Mouse (Mus musculus): Measurements from ENCODE around the gene Gclm.
"Not testable (repeated sequence)": the region's sequence is repeated elsewhere in the genome, so short reads cannot be mapped to it uniquely, and the experiment has no call there.

Gene Gclm

DNA sequence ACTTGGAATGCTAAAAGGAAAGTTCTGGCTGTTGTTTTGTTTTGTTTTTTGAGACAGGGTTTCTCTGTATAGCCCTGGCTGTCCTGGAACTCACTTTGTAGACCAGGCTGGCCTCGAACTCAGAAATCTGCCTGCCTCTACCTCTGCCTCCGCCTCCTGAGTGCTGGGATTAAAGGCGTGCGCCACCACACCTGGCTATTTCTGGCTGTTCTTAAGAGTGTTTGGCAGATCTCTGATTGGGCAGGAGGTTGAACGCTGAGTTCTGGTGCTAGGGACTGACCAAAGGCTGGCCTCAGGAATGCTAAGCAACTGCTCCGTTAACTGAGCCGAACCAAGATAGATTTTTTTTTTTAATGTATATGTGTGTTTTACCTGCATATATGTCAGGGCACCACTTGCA is 8.7 kb downstream of the Gclm start:
- not testable (repeated sequence) for H3K36me3 ChIP-seq (ENCODE audit: control insufficient read depth, insufficient read depth, low read length, poor library complexity, severe bottlenecking); DNase-seq (ENCODE audit: low read depth, low spot score); H3K27me3 ChIP-seq (ENCODE audit: control insufficient read depth, insufficient read depth, low read length, poor library complexity, severe bottlenecking)

DNA sequence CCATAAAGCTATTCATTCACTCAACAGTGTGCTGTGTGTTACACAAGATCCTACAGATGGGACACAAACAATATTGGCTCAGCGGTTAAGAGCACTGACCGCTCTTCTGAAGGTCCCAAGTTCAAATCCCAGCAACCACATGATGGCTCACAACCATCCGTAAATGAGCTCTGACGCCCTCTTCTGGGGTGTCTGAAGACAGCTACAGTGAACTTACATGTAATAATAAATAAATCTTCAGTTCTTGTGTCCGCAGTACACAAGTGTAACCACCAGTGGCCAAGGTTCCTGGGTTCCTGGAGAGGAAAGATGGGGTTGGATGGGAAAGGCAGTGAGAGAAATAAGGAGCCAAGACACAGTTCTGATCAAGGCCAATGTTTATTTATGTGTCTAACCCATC is 24.6 kb downstream of the Gclm start:
- Histone ChIP-seq H3K27me3 (ENCODE audit: control insufficient read depth, insufficient read depth, low read length, poor library complexity, severe bottlenecking) (no peaks in the 10 kb centered on the region), H3K36me3 (ENCODE audit: control insufficient read depth, insufficient read depth, low read length, poor library complexity, severe bottlenecking) (no peaks in the 10 kb centered on the region)
- DNase-seq (ENCODE audit: low read depth, low spot score) = peak; percentile 27

DNA sequence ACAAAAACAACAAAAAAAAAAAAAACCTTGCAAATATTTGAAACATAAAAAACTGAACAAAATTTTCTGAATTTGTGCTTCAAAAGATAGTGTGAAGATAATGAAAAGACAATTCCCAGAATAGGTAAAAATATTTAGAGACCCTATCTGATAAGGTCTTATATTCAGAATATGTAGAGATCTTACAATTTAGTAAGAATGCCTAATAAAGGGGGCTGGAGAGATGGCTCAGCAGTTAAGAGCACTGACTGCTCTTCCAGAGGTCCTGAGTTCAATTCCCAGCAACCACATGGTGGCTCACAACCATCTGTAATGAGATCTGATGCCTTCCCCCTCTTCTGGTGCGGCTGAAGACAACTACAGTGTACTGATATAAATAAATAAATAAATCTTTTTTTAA is 27.2 kb downstream of the Gclm start:
- H3K36me3 ChIP-seq (ENCODE audit: control insufficient read depth, insufficient read depth, low read length, poor library complexity, severe bottlenecking); DNase-seq (ENCODE audit: low read depth, low spot score); H3K27me3 ChIP-seq (ENCODE audit: control insufficient read depth, insufficient read depth, low read length, poor library complexity, severe bottlenecking): not testable (repeated sequence)

DNA sequence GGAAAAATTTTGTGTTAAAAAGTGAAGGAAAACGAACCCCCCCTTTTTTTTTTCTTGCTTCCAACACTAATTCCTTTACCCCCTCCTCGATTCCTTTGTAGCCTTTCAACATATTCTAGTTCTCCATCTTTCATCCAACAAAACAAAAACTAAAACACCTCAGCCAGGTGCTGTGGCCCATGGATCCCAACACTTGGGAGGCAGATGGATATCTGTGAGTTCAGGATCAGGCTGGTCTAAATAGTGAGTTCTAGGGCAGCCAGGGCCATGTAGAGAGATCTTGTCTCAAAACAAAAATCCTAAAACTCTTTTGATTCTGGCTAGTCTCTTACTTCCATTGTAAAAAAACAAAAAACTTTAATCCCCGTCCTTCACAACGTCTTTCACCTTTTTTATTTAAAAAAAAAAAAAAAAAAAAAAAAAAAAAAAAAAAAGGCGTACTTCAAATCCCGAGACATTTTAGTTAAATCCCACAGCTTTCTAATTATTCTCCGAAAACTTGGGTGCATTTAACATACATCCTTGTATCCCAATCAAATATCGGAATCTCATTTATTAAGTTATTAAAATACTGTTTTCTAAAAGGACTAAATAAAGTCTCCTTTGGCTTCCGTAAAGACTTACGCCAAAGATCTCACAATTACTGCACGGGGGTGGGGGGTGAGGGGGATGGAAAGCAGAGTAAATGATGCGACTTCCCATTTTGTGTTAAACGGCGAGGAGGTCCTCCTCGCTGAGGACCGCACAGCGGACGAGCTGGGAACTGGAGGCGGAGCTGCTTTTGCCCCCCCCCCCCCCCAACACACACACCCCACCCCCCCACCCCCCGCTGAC is 28.3 kb downstream of the Gclm start:
- Histone ChIP-seq H3K36me3 (ENCODE audit: control insufficient read depth, insufficient read depth, low read length, poor library complexity, severe bottlenecking) (peaks cover 5% of the 10 kb centered on the region; the same call in 1 of the 2 replicates), H3K27me3 (ENCODE audit: control insufficient read depth, insufficient read depth, low read length, poor library complexity, severe bottlenecking) (no peaks in the 10 kb centered on the region)
- DNase-seq (ENCODE audit: low read depth, low spot score) = no peak

DNA sequence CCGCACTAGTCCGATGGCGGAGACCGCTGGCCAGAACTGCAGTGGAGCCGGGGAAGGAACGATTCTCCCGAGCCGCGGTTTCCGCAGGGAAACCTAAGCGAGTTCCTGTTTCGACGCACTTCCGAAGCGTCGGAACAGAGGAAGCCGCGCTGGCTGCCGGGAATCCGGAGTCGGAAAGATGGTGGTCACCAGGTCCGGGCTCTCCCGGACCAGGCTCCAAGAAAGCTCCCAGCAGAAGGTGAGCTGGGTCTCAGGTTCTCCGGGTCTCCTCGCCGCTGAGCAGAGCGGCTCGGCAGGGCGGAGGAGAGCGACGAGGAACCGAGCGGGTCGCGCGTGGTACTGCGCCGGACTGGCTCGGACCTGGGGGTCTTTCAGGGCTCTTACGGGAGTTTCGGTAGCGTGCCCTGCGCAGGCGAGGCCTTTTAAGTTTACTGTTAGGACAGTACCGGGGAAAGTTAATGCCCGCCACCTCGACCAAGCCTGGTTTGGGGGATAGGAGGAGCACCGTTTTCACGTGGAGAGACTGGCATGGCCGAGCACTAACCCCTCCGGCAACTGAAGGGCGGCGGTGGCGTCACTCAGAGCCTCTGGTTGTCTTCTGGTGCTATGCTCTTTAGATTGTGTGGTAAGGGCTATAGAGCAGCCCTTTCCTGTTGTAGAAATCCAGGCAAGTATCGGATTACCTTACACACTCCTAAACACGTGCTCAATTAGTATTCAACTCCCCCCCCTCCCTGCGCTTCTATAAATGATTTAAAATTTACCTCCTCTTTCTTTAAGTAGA is 29.1 kb downstream of the Gclm start, which contains the start of gene Dnttip2:
Dnttip2 (plus strand) TSS at position 148 of the 784 bp plus-strand sequence.
- no peaks in the 10 kb centered on the region for H3K27me3 ChIP-seq (ENCODE audit: control insufficient read depth, insufficient read depth, low read length, poor library complexity, severe bottlenecking)
- DNase-seq (ENCODE audit: low read depth, low spot score) = peak; percentile 93

DNA sequence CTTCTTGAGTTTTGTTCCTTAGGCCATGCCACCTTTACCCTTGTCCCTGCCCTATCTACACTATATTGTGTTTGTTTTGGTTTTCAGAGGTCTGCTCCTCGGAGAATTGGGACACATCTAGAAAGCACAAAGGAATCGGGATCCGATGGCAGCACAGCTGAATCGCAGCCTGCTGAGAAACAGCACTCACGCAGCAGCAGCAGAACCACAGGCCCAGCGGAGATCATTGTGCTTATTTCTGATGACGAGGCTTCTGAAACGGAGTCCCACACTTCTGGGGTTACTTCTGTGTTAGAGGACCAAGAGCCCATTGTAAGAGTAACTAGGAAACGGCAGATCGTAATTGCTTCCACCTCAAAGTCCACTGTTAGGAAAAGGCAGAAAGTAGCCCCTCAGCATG is 29.8 kb downstream of the Gclm start:
- H3K36me3 ChIP-seq (ENCODE audit: control insufficient read depth, insufficient read depth, low read length, poor library complexity, severe bottlenecking) = peaks cover 10% of the 10 kb centered on the region
- H3K27me3 ChIP-seq (ENCODE audit: control insufficient read depth, insufficient read depth, low read length, poor library complexity, severe bottlenecking) = no peaks in the 10 kb centered on the region
- no peak for DNase-seq (ENCODE audit: low read depth, low spot score)

More for the DNA sequence above, 29.1 kb downstream of the Gclm start, which contains the start of gene Dnttip2:
- H3K36me3 ChIP-seq (ENCODE audit: control insufficient read depth, insufficient read depth, low read length, poor library complexity, severe bottlenecking) = peaks cover 8% of the 10 kb centered on the region; the same call in 1 of the 2 replicates

DNA sequence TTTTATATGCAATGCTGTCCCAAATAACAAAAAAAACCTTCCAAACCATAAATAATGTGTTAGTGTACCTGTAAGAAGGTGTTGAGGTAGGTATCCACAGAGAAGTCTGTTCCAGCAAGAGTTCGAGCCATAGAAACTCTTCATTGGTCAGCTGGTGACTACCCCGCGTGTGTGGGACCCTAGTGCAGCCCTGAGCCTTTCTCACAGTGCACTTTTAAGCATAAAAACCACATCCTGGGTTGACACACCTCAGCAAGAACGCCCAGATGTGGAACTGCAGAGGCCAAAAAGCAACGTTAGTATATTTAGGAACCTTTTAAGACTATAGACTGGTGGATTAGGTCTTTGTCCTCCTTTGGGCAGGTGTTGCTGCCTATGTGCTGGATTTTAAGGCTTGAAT is 41.8 kb downstream of the Gclm start:
- Histone ChIP-seq H3K36me3 (ENCODE audit: control insufficient read depth, insufficient read depth, low read length, poor library complexity, severe bottlenecking) (peaks cover 3% of the 10 kb centered on the region; the same call in 1 of the 2 replicates), H3K27me3 (ENCODE audit: control insufficient read depth, insufficient read depth, low read length, poor library complexity, severe bottlenecking) (no peaks in the 10 kb centered on the region; the same call in 1 of the 2 replicates)
- peak; percentile 33 for DNase-seq (ENCODE audit: low read depth, low spot score)

DNA sequence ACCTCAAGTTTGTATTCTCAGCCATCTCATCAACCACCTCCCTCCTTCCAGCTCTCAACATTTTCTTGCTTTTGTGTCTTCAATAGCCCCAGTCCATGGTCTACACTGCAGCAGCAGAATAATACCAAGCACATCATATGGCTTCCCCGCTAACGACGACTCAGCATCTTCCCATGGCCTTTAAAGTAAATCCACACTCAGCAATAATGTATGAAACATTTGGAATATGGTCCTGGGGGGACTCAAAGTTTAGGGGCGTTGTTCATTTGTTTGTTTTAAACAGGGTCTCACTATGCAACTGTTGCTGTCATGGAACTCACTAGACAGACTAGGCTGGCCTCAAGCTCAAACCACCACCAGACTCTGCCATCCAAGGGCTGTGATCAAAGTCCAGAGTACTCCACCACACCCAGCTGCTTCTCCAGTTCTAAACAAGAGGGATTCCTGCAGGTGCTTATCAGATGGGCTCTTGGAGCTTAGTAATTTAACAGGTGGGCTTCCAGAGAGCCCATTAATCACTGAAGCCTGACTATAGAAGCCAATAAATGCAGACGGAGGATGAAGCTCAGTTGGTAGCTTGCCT is 43.3 kb downstream of the Gclm start:
- H3K27me3 ChIP-seq (ENCODE audit: control insufficient read depth, insufficient read depth, low read length, poor library complexity, severe bottlenecking) = no peaks in the 10 kb centered on the region
- peaks cover 3% of the 10 kb centered on the region; the same call in 1 of the 2 replicates for H3K36me3 ChIP-seq (ENCODE audit: control insufficient read depth, insufficient read depth, low read length, poor library complexity, severe bottlenecking)
- no peak for DNase-seq (ENCODE audit: low read depth, low spot score)

DNA sequence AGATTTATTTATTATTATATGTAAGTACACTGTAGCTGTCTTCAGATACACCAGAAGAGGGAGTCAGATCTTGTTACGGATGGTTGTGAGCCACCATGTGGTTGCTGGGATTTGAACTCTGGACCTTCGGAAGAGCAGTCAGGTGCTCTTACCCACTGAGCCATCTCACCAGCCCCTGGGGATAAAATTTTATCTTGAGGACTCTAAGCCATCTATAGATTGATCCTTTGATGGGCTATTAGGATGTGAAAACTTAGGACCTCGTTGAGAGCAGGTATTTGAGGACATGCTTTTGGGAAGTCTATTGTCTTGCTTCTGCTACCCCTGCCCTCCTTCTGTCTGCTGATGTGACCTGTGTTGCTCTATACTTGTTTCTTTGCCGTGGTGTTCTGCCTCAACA is 44.0 kb downstream of the Gclm start:
- not testable (repeated sequence) for H3K36me3 ChIP-seq (ENCODE audit: control insufficient read depth, insufficient read depth, low read length, poor library complexity, severe bottlenecking); DNase-seq (ENCODE audit: low read depth, low spot score); H3K27me3 ChIP-seq (ENCODE audit: control insufficient read depth, insufficient read depth, low read length, poor library complexity, severe bottlenecking)

DNA sequence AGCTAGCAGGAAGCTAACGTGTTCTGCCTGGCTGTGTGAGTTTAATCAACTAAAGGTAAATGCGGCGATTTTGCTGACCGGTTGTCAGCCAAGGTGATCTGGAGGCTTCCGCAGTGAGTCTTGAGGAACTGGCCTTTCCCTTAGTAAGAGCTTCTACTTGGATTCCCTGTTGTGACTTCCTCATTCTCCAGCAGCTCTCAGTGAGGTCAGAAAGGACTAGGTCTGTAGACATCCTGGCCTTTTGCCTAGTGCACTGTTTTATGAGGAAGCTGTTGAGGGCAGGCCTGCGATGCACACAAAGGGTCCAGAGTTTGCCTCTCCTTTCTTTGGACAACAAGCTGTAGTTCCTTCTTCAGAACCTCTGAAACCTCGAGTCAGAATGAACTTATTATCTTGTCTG is 45.3 kb downstream of the Gclm start:
- DNase-seq (ENCODE audit: low read depth, low spot score) = peak; percentile 24
- Histone ChIP-seq H3K27me3 (ENCODE audit: control insufficient read depth, insufficient read depth, low read length, poor library complexity, severe bottlenecking) (no peaks in the 10 kb centered on the region), H3K36me3 (ENCODE audit: control insufficient read depth, insufficient read depth, low read length, poor library complexity, severe bottlenecking) (no peaks in the 10 kb centered on the region; the same call in 1 of the 2 replicates)

DNA sequence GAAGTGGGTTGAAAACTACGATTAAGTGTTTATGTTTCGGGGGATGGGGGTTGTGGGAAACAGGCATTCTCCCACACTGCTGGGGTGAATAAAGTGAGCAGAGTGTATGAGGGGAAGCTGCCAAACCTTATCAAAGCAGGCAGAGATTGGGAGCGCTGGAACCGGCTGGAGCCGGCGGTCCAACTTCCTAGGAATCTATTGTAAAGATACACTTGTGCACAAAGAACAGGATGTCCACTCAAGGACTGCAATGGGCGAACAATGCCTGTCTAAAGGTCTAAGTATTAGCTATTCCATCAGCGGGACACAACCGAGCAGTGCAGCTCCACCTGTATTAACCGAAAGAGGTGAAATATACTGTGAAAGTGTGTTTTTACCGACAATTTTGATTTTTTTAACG is 46.5 kb downstream of the Gclm start:
- Histone ChIP-seq H3K27me3 (ENCODE audit: control insufficient read depth, insufficient read depth, low read length, poor library complexity, severe bottlenecking) (no peaks in the 10 kb centered on the region), H3K36me3 (ENCODE audit: control insufficient read depth, insufficient read depth, low read length, poor library complexity, severe bottlenecking) (no peaks in the 10 kb centered on the region)
- DNase-seq (ENCODE audit: low read depth, low spot score) = no peak

DNA sequence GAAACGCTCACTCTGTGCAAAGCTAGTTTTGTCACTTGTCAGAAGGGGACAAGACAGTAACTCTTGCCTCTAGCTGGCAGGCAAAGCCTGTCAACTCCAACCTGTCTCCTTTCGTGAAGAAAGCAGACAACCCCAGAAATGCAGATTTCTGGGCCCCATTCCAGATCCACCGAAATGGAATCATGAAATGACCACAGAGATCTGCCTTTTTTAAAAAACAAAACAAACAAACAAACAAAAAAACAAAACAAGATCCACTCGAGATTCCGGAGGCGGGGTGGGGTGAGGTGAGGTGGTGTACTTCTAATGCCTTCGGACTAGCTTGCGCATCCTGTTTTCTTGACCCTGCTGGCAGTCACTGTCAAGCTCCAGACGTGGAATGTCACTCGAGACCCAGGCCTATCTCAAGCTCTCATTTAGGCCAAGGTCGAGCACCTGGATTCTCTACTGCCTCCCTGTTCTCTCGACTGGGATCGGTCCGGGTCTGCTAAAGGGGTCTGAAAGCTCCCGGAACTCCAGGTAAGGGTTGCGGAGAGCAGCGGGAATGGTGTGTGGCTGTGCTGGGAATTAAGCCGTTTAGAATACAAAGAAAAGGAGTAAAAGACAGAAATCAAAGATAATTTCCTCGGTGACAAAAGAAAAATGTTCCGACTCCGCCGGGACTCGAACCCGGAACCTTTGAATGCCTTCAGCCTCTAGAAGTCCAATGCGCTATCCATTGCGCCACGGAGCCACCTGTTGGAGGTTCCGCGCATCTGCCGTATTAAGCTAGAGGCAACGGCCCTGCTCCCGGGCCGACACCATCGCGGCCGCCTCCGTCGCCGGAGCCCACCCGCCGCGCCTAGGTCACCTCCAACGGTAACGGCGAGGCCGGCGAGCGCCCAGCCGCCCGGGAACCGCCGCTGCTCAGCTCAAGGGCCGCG is 47.2 kb downstream of the Gclm start:
- no peaks in the 10 kb centered on the region for H3K27me3 ChIP-seq (ENCODE audit: control insufficient read depth, insufficient read depth, low read length, poor library complexity, severe bottlenecking)
- peak; percentile 96 for DNase-seq (ENCODE audit: low read depth, low spot score)
- H3K36me3 ChIP-seq (ENCODE audit: control insufficient read depth, insufficient read depth, low read length, poor library complexity, severe bottlenecking) = no peaks in the 10 kb centered on the region

DNA sequence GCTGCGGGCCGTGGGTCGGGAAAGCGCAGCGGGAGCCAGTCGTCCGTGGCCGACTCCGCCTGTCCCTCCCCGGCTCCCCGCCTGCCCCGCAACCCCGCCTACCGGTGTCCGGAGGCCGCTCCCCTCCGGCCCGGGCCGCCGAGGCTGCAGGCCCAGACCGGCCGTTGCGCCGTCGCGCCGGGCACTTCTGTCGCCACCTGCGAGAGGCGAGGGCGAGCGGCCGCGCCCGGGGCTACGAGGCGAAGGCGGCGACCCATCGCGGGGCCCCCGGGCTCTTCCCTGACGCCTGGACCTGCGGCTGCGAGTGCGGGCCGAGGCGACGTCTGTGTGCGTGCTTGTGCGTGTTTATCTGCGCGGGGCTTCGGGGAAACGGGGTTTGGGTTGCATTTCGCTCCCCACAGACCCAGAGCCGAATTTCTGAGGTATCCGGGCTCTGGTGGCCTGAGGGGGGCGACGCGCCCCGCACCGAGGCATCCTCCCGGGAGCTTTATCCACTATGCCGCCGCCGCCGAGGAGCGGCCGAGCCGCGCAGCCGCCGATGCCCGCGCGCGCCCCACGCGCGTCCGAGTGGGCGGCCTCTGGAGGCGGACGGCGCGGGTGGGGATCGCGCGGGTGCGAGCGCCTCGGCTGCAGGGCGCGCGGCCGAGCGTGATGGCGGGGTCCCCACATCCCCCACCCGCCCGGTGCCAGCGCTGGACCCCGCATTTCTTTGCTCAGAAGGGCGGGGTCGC is 48.0 kb downstream of the Gclm start:
- no peak for DNase-seq (ENCODE audit: low read depth, low spot score)
- H3K27me3 ChIP-seq (ENCODE audit: control insufficient read depth, insufficient read depth, low read length, poor library complexity, severe bottlenecking) = no peaks in the 10 kb centered on the region
- no peaks in the 10 kb centered on the region for H3K36me3 ChIP-seq (ENCODE audit: control insufficient read depth, insufficient read depth, low read length, poor library complexity, severe bottlenecking)

Data from splenic B cell, adult 2 months (primary cell).